Mouse (Mus musculus) limb, embryonic 15.5 days (tissue): ENCODE data around the gene Kazn. TPM values are rescaled to one million over a fixed set of nuclear protein-coding genes. Genes with fewer than 3 reads are reported as not detected.

ENCODE experiments used
- ATAC-seq: fragments of 200-750 bp; cut with Nextera tagmentation; 2 replicates; pipeline ENCODE4 v1.8.0; 2017; ENCODE audit warnings: low read depth, moderate TSS enrichment; ENCODE audit not compliant: insufficient number of reproducible peaks, low FRiP score, low TSS enrichment
- H3K27ac ChIP-seq: fragments of 300-500 bp; sonication (generic); 2 replicates; pipeline ENCODE4 v1.5.1; 2015; ENCODE audit warnings: moderate library complexity, mild to moderate bottlenecking, inconsistent platforms
- H3K27me3 ChIP-seq: fragments of 300-500 bp; sonication (generic); 2 replicates; pipeline ENCODE4 v1.6.1; 2015; ENCODE audit warnings: inconsistent platforms
- H3K36me3 ChIP-seq: fragments of 300-500 bp; sonication (generic); 2 replicates; pipeline ENCODE4 v1.6.1; 2015; ENCODE audit warnings: inconsistent platforms
- H3K4me1 ChIP-seq: fragments of 300-500 bp; sonication (generic); 2 replicates; pipeline ENCODE4 v1.6.1; 2015; ENCODE audit warnings: inconsistent platforms
- H3K4me2 ChIP-seq: fragments of 300-500 bp; sonication (generic); 2 replicates; pipeline ENCODE4 v1.6.1; 2015; ENCODE audit warnings: mild to moderate bottlenecking, inconsistent platforms
- H3K4me3 ChIP-seq: fragments of 300-500 bp; sonication (generic); 2 replicates; pipeline ENCODE4 v1.5.1; 2015; ENCODE audit warnings: mild to moderate bottlenecking, inconsistent platforms
- H3K9ac ChIP-seq: fragments of 300-500 bp; sonication (generic); 2 replicates; pipeline ENCODE4 v1.6.1; 2015; ENCODE audit warnings: inconsistent platforms
- H3K9me3 ChIP-seq: fragments of 300-500 bp; sonication (generic); 2 replicates; pipeline ENCODE4 v1.6.1; 2016; ENCODE audit warnings: inconsistent platforms
- WGBS: fragments of 180-500 bp; shearing (Covaris S2); methylation state at CpG from one replicate; pipeline ENCODE4 v1.1.7; 2015; 5-methylcytosine and 5-hydroxymethylcytosine counted together
- polyA plus RNA-seq: library from polyadenylated mRNA; unstranded; fragments of >200 nt; fragmentation: Nextera tagmentation; extraction: Ambion mirVana; gene quantifications from 2 replicates; pipeline ENCODE4 v1.2.1, GENCODE M21; 2015

The Kazn gene
- polyA plus RNA-seq, 1 experiment from 2014 or later = 15.2 TPM

- 11% methylated on average over 2 of the region's 2 CpGs for WGBS
- peak; percentile 30; the same call in 1 of the 2 replicates for ATAC-seq
- H3K36me3 ChIP-seq = peaks cover 42% of the 10 kb centered on the region
- no peak overlapping the region for H3K9ac ChIP-seq
- no peak overlapping the region for H3K4me3 ChIP-seq
- H3K27me3 ChIP-seq = no peaks in the 10 kb centered on the region
- no peak overlapping the region for H3K27ac ChIP-seq
- no peaks in the 10 kb centered on the region for H3K9me3 ChIP-seq
- H3K4me2 ChIP-seq = no peak overlapping the region
- H3K4me1 ChIP-seq = no peaks in the 10 kb centered on the region
Measured at GRCm38 (mm10) chr4:142153526-142153925, 85.7 kb downstream of the Kazn start.

DNA sequence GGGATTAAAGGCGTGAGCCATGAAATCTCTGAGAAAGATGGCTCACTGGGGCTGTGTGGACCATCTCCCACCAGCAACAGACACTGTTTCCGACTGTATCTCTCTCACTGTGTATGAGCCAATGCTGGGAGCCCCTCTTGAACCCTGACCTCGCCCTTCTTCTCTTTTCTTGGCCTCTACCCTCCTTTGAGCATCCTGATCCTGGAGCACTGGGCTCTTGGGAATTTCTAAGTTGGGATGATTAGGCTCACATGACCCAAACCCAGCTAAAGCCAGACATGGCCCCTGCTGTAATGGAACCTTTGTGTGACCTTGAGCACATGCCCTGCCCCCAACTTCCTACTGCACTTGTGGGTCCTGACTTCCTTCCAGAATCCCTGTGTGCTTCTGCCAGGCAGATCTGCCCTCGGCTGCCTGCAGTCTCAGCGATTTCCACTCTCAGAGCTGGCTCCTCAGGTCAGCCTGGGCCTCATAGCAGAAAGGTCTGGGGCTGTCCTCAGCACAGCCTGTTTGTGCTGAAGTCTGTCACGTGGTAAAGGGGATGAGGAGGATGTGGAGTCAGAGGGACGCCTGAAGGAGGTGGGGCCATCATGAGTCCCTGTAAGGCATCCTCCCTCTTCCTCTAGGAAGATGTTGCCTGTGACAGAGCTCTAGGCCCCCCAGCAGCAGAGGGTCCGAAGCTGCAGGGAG lies 86.3 kb downstream of the Kazn start:
- H3K9ac ChIP-seq = no peak overlapping the region
- H3K4me1 ChIP-seq = no peaks in the 10 kb centered on the region
- H3K36me3 ChIP-seq = peaks cover 44% of the 10 kb centered on the region
- H3K4me3 ChIP-seq = no peak overlapping the region
- ATAC-seq = no peak
- H3K4me2 ChIP-seq = no peak overlapping the region
- H3K27me3 ChIP-seq = no peaks in the 10 kb centered on the region
- 73% methylated on average over 8 of the region's 8 CpGs for WGBS
- no peaks in the 10 kb centered on the region for H3K9me3 ChIP-seq
- no peak overlapping the region for H3K27ac ChIP-seq

DNA sequence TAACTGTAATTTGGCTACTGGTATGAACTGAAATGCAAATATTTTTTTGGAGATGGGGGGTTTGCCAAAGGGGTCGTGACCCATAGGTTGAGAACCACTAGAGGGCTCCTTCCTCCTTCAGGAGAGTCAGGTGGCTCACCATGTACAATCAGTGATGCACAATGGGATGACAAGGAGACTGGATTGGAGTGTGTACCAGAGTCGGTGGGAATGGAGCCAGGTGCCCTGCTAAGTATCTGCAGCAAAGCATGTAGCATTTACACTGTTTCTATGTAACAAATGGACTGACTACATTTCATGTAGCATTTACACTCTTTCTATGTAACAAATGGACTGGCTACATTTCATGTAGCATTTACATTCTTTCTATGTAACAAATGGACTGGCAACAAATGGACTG lies 89.1 kb downstream of the Kazn start:
- H3K36me3 ChIP-seq = peaks cover 61% of the 10 kb centered on the region
- H3K9me3 ChIP-seq = no peaks in the 10 kb centered on the region
- H3K4me1 ChIP-seq = no peaks in the 10 kb centered on the region
- no peak for ATAC-seq
- WGBS = 75% methylated on average over 2 of the region's 2 CpGs
- no peak overlapping the region for H3K27ac ChIP-seq
- H3K27me3 ChIP-seq = no peaks in the 10 kb centered on the region
- H3K4me3 ChIP-seq = no peak overlapping the region
- no peak overlapping the region for H3K4me2 ChIP-seq
- H3K9ac ChIP-seq = no peak overlapping the region

- Histone ChIP-seq H3K36me3 (peaks cover 70% of the 10 kb centered on the region), H3K27ac (no peak overlapping the region), H3K4me3 (no peak overlapping the region), H3K4me1 (no peaks in the 10 kb centered on the region), H3K27me3 (no peaks in the 10 kb centered on the region), H3K4me2 (no peak overlapping the region), H3K9ac (no peak overlapping the region), H3K9me3 (no peaks in the 10 kb centered on the region)
- 77% methylated on average over 9 of the region's 9 CpGs for WGBS
- ATAC-seq = no peak
Measured at GRCm38 (mm10) chr4:142149202-142149601, 90.0 kb downstream of the Kazn start.

DNA sequence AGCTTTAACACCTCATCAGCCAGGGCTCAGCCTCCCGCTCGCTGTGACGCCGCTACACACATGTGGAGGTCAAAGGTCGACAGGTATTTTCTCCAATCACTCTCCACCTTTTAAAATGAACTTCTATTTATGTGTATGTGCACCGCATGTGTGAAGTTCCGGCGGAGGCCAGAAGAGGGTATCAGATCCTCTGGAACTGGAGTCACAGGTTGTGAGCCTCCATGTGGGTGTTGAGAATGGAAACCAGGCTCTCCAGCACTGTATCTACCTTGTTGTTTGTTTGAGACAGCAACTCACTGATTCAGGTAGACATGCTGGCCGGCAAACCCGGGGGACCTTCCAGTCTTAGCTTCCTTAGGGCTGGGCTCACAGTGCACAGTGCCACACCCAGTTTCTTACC lies 91.5 kb downstream of the Kazn start:
- H3K27ac ChIP-seq = no peak overlapping the region
- no peak overlapping the region for H3K4me3 ChIP-seq
- no peaks in the 10 kb centered on the region for H3K9me3 ChIP-seq
- WGBS = 85% methylated on average over 10 of the region's 10 CpGs
- ATAC-seq = no peak
- H3K4me2 ChIP-seq = no peak overlapping the region
- no peaks in the 10 kb centered on the region for H3K4me1 ChIP-seq
- H3K9ac ChIP-seq = no peak overlapping the region
- H3K27me3 ChIP-seq = no peaks in the 10 kb centered on the region
- H3K36me3 ChIP-seq = peaks cover 69% of the 10 kb centered on the region

GRCm38 (mm10) chr4:142144096-142144495 lies 95.1 kb downstream of the Kazn start:
- 36% methylated on average over 5 of the region's 5 CpGs for WGBS
- no peaks in the 10 kb centered on the region for H3K9me3 ChIP-seq
- H3K27me3 ChIP-seq = no peaks in the 10 kb centered on the region
- H3K4me3 ChIP-seq = no peak overlapping the region
- no peak overlapping the region for H3K4me2 ChIP-seq
- peaks cover 63% of the 10 kb centered on the region for H3K36me3 ChIP-seq
- H3K9ac ChIP-seq = no peak overlapping the region
- no peak for ATAC-seq
- no peak overlapping the region for H3K27ac ChIP-seq
- H3K4me1 ChIP-seq = peaks cover 4% of the 10 kb centered on the region; the same call in 1 of the 2 replicates

DNA sequence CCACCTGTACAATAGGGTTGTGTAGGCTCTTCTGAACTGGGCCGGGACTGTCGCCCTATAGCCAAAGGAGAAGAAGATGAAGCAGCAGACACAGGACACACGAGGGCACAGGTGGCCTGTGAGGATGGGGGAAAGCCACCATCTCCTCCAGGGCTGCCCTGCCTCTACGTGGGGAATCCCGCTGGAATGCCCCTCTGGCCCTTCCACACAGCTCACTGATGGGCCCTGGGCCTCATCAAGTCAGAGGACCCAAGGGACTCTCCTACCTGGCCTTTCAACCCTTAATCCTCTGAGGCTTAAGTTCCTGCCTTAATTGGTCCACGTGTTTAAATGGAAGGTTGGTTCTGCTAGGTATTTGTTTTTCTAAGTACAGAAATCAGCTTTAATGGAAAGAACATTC lies 95.9 kb downstream of the Kazn start:
- H3K4me2 ChIP-seq = no peak overlapping the region
- H3K27ac ChIP-seq = no peak overlapping the region
- no peak overlapping the region for H3K9ac ChIP-seq
- peaks cover 5% of the 10 kb centered on the region; the same call in 1 of the 2 replicates for H3K4me1 ChIP-seq
- H3K36me3 ChIP-seq = peaks cover 55% of the 10 kb centered on the region
- H3K9me3 ChIP-seq = no peaks in the 10 kb centered on the region
- H3K4me3 ChIP-seq = no peak overlapping the region
- ATAC-seq = no peak
- WGBS = 80% methylated on average over 6 of the region's 6 CpGs
- no peaks in the 10 kb centered on the region for H3K27me3 ChIP-seq

- no peak overlapping the region for H3K4me2 ChIP-seq
- WGBS = 66% methylated on average over 5 of the region's 5 CpGs
- H3K27ac ChIP-seq = no peak overlapping the region
- no peak overlapping the region for H3K4me3 ChIP-seq
- no peak for ATAC-seq
- peaks cover 7% of the 10 kb centered on the region; the same call in 1 of the 2 replicates for H3K4me1 ChIP-seq
- no peak overlapping the region for H3K9ac ChIP-seq
- H3K36me3 ChIP-seq = peaks cover 21% of the 10 kb centered on the region
- no peaks in the 10 kb centered on the region for H3K9me3 ChIP-seq
- no peaks in the 10 kb centered on the region for H3K27me3 ChIP-seq
Measured at GRCm38 (mm10) chr4:142139729-142140128, 99.5 kb downstream of the Kazn start.

GRCm38 (mm10) chr4:142138356-142139099 lies 100.7 kb downstream of the Kazn start:
- Histone ChIP-seq H3K36me3 (peaks cover 16% of the 10 kb centered on the region), H3K4me3 (no peak overlapping the region), H3K27me3 (no peaks in the 10 kb centered on the region), H3K27ac (no peak overlapping the region), H3K9me3 (no peaks in the 10 kb centered on the region), H3K9ac (no peak overlapping the region), H3K4me2 (no peak overlapping the region), H3K4me1 (peaks cover 7% of the 10 kb centered on the region; the same call in 1 of the 2 replicates)
- 35% methylated on average over 9 of the region's 9 CpGs for WGBS
- ATAC-seq = no peak

DNA sequence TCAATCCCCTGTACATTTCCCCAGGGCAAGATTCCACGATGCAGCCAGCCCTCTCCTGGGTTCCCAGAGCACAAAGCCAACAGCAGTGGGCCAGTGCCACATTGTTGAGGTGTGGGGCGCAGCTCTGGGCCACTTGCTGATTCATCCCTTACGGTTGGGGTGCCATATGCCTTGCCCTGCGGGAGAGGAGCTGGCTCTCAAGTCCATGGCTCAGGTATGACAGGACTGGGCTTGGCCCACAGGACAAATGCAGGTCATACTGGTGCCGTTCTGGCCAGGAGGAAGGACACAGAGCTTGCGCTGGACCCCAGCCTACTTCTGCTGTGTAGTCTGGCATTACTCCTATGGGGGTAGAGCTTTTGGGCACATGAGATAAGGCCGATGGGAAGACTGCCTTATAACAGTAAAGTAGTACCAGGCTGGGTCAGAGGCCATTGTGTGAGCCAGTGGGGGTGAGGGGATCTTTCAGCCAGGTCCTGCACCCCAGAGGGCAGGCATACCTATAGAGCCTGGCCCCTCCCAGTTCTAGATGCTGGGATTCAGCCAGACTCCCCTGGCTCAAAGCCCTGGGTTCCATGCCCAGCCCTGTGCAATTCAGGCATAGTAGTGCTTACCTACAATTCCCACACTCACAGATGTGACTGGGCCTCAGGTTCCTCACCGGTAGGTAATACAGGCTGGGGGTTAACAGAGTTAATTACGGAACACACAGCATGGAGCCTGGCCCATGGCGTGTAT lies 102.3 kb downstream of the Kazn start:
- no peak overlapping the region for H3K27ac ChIP-seq
- H3K9me3 ChIP-seq = no peaks in the 10 kb centered on the region
- H3K9ac ChIP-seq = no peak overlapping the region
- H3K4me2 ChIP-seq = no peak overlapping the region
- H3K27me3 ChIP-seq = no peaks in the 10 kb centered on the region
- peaks cover 7% of the 10 kb centered on the region; the same call in 1 of the 2 replicates for H3K36me3 ChIP-seq
- H3K4me1 ChIP-seq = peaks cover 7% of the 10 kb centered on the region; the same call in 1 of the 2 replicates
- ATAC-seq = no peak
- WGBS = 86% methylated on average over 10 of the region's 10 CpGs
- H3K4me3 ChIP-seq = no peak overlapping the region

- Histone ChIP-seq H3K9me3 (no peaks in the 10 kb centered on the region), H3K4me3 (no peak overlapping the region), H3K4me2 (no peak overlapping the region), H3K36me3 (no peaks in the 10 kb centered on the region), H3K4me1 (peaks cover 10% of the 10 kb centered on the region; the same call in 1 of the 2 replicates), H3K9ac (no peak overlapping the region), H3K27me3 (no peaks in the 10 kb centered on the region), H3K27ac (no peak overlapping the region)
- ATAC-seq = no peak
- WGBS = 84% methylated on average over 2 of the region's 2 CpGs
Measured at GRCm38 (mm10) chr4:142135515-142135914, 103.7 kb downstream of the Kazn start.

DNA sequence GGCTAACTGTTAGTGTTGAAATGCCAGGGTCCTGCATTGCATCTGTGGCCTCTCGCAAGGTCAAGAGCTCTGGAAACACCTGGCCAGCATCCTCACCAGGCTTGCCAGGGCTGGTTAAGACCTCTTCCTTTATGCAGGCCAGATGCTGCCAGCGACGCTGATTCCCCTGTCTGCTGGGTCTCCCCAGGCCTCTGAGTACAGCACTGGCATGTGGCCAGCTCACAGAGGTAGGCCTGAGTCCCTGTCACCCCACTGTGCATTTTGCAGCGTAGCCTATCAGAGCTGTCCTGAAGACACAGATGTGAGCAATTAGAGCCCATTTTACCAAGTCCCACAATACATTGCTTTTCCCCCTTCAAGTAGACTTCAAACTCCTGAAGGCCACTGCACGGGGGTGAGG lies 109.0 kb downstream of the Kazn start:
- ATAC-seq = no peak
- H3K4me2 ChIP-seq = no peak overlapping the region
- H3K4me1 ChIP-seq = 0 out of 2 replicates have a peak, but pooled peaks cover 10% of the 10 kb centered on the region
- WGBS = 30% methylated on average over 5 of the region's 5 CpGs
- H3K27ac ChIP-seq = no peak overlapping the region
- no peaks in the 10 kb centered on the region for H3K27me3 ChIP-seq
- H3K36me3 ChIP-seq = no peaks in the 10 kb centered on the region
- H3K9ac ChIP-seq = no peak overlapping the region
- no peak overlapping the region for H3K4me3 ChIP-seq
- no peaks in the 10 kb centered on the region for H3K9me3 ChIP-seq
